Mouse (Mus musculus) urinary bladder, adult 2 months (tissue): ENCODE results near the gene Gm17622. TPM values are rescaled to one million over a fixed set of nuclear protein-coding genes. Genes with fewer than 3 reads are reported as not detected.

Experiments used
- DNase-seq: peaks from one replicate; pipeline ENCODE4 v3.0.0; 2022; ENCODE audit warnings: low spot score
- polyA plus RNA-seq: library from polyadenylated mRNA; depleted of rRNA; stranded (reverse); fragments of >200 nt; gene quantifications from 2 replicates; pipeline ENCODE4 v1.2.3, GENCODE M21; 2012; rRNA removed

Gm17622 gene
- polyA plus RNA-seq: not detected in 2 replicates

DNA sequence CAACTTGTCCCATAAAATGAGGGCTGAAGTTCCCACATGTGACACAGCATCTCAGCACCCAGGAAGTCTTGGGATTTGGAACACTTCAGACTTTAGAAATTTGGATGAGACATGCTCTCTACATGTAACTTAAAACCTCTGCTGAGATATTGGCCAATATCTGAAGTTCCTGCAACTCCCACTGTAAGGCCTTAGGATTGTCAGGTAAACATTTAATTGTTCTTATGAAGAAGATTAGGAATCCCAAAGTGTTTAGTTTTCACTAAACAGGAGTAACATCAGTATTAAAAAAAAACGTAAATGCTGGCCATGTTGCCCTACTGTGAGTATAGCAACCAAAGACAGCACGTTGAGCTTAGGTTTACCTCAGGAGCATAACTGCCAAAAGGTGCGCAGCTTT is at the start of gene Gm17622:
Gene Gm17622, plus strand, starts transcription at position 301 of the 400 bp plus-strand sequence.
- no peak for DNase-seq

DNA sequence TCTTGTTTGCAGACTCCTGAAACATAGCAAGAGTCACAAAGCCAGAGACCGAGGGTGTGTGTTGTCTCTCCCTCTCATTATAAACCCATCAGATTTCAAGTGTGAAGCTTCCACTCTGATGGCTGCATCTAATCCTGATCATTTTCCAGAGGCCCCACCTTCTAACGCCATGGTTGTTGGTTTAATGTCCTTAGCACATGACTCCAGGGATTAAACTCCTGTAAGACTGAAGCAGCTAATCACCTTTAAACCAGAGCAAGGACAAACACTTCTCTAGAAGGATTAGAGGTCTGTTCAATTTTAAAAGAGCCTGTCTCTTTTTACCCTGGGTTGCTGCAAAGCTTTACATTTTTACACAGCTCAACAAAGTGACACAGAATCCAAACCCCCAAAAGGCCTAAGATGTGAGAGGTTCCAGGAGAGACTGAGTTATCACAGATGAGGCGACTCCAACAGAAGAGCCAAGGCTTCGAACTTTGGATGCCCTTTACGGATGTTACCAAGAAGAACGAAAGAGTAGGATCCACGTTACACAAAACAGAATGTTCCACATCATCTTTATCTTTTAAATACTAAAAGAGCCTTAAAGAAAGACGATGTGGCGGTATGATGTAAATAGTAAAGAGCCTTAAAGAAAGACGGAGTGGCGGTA is 40.2 kb upstream of the Gm17622 start:
- DNase-seq: no peak

DNA sequence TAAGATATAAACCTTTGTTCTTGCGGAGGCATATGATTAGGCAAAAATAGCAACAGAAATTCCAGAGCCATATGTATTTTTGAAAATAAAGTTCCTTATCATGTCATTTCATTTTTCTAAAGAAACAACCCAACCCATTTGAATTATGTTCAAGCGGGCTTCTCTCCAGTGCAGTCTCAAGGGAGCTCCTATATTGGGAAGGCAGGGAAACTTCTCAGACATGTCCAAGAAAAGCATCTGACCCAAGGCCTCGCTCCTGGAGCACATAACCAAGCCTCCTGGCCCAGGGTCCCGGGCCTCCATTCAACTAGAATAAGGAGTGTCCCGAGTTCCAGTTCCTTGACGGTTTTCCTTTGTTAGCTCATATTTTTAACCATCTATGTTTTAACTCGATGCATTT is 39.7 kb upstream of the Gm17622 start:
- no peak for DNase-seq

DNA sequence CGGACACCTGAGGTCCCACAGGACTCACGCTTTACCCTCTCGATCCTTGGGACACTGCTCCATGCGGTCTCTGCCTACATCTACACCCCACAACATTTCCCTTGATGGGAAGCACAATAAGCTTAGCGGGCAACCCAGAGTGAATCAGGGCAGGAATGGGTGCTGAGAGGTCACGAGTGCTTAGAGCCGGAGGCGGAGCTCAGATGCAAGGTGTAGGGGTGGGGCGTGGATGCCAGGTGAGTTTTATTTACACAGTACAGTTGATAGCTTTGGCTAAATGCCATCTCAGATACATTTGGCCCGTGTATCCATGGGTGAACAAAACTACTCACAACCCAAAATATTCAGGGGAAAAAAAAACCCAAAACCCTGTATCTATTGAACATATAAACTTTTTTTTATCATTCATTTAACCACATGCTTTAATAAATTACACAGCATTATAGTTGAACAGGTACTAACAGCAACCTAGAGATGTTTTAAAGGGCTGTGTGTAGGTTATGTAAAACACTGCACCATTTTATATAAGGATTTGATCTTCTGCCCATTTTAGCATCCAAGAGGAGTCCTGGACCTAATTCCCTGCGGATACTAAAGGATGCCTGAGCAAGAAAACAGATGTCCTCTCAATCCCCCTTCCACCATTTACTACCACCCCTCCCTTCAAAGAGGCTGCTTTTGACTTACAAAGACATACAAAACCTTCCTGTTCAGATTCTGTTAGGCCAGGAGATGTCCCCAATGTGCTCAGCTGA is 39.0 kb upstream of the Gm17622 start:
- no peak for DNase-seq

DNA sequence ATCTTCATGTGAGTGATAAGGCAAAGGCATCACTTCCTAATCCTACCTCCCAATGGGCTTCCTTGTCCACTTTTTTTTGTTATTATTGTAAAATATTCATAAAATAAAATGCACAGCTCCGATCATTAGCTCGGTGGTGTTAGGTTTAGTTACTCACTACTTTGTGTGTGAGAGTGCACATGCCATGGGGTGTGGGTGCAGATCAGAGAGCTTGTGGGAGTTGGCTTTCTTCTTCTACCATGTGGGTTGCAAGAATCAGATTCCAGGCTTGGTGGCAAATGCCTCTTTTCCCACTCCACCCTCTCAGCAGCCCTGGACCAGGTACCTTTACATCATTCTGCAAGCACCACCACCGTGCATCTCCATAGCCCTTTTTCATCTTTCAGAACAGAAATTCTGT is 37.9 kb upstream of the Gm17622 start:
- no peak for DNase-seq

DNA sequence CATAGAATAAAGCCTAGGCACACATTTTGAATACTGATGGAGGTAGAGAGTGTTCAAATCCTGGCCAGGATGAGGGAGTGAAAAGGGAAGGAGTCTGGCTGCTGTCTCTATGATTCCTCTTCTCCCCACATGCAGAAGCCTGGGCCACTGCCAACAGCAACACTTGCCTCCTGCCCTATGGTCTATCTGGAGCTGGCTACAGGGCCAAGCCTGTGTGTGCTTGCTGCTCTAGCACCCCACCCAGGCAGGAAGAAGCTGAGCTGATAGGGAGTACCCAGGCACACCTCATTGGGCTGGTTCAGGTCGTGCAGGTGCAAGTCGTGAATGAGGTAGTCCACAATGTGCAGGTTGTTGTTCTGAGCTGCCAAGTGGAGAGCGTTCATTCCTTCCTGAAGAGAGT is 36.2 kb upstream of the Gm17622 start:
- DNase-seq: no peak

DNA sequence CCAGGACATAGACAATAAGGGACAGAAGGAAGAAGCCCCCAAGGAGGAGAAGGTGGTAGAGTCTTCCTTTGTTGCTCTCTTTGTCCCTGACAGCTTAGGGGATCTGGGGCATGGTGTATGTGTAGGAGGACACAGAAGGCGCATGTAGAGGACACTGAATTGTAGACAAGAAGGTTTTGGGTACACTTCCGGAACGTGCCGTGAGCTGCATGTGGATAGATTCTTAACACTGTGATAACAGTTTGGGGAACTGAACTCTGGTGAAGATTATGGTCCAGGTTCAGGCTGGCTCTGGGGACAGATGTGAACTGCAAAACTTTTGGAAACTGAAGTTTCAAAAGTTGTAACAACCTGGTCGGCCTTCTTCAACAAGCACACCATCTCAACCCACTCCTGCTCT is 33.0 kb upstream of the Gm17622 start:
- no peak for DNase-seq

DNA sequence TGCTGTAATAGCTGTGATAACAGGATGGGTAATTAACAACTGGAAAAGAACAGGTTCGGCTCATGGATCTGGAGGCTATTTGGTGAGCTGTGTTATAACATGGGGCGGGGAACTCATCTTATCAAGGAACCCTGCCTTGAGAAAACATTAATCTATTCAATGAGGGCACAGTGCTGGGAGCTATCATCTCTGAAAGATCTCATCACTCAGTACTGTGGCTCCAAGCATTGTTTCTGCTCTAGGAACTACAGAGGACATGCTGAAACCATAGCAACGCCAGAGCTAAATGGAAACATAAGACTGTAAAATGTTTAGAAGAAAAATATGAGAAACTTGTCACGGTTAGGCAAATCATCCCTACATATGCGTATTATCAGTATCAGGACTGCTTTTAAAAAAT is 32.5 kb upstream of the Gm17622 start:
- no peak for DNase-seq

DNA sequence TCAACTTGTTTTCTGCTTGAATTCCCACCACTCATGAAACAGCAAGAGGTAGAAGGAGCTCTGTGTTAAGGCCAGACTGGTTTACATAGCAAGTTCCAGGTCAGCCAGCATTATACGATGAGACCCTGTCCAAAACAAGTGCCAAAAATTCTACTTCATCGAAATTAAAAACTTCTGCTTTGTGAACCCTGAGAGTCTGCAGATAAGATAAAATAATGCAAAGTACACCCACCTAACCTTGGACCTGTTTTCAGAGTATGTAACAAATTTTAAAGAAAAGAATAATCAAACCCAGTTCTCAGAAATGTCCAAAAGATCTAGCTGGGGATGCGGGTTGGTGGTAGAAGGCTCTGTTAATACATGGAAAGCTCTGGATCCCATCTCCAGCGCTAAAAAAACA is 31.9 kb upstream of the Gm17622 start:
- DNase-seq: no peak

DNA sequence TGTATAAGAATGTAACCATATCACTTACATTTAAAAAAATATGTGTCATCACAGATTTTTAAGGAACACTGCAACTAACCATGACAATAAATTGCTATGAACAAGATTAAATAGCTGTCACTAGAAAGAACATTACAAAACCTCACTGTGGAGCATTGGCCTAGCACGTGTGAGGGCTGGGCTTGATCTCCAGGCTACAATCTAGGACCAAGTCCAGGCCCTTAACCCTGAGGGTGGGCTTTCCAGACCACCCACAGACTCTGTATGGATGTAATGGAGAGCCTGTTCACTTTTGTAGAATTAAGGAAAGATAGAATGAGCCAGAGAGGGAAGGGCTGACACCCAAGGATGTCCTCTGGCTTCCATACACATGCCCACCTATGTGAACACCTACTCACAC is 27.9 kb upstream of the Gm17622 start:
- no peak for DNase-seq

DNA sequence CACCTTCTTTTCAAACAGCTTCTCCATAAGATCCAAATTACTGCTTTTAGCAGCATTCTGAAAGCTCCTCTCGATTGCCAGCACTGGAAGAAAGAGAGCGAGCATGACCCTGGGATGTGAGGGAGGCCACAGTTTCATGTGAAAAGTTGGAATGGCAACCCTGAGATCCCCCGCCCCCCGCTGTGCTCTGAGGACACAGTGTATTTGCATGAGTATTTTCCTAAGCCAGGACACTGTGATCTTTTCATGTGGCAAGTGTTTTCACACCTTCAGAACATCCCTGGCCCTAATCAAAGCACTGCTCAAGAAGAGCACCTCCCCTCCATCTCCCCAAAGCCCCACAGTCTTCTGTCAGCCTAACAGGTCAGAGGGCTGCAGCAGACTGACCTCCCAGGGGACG is 25.2 kb upstream of the Gm17622 start:
- DNase-seq: no peak

DNA sequence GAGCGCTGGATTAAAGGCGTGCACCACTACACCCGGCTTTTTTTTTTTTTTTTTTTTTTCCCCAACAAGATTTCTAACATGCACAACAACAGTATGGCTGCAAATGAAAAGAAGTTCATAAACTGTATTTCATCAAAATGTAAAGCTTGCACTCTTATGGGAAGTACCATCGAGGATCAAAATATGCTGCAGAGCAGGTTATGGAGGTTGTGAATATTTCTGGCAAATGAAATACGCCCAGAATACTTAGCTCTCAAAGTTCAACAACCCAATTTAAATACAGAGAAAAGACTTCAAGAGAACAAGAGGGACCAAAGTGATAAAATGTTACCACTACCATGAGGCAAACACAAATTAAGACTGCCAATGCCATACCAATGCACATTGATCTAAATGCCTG is 21.9 kb upstream of the Gm17622 start:
- no peak for DNase-seq

DNA sequence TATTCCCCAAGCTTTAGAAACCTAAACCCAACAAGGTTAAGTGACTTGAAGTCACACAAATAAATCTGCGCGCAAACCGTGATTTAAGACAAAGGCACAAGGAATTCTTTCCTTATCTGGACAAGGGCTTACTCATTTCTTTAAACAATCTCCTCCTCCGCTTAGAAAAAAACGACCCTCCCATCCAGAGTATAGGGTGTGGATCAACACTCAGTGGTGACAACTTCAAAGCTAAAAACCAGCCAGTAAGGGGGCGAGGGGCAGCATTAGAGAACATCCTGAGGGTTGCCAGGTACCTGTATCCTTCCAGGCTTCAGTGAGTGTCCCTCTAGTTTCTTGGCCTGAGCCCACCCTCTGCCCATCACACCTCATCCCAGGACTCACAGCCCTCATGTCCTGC is 20.0 kb upstream of the Gm17622 start:
- DNase-seq: no peak

DNA sequence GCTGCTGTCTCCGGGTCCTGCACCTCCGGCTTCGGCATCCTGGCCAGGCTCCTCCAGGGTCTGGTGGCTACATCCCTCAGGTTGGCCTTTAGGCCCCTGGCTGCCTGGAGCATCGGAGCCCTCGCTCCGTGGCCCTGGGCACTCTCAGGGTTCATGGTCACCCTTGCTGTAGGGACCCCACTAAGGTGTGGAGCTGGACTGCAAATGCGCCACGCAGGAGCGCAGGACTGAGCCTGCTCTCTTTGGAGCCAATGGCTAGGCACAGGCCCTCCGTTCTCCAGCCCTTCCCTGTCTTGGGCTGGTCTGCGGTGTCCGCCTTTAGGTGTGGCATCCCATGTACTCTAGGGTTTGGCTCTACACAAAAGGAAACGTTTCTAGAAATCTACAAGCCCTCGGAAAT is 19.6 kb upstream of the Gm17622 start, which contains the start of gene Ankdd1b:
Gene Ankdd1b, minus strand, starts transcription at position 242 of the 400 bp plus-strand sequence.
- DNase-seq: no peak

DNA sequence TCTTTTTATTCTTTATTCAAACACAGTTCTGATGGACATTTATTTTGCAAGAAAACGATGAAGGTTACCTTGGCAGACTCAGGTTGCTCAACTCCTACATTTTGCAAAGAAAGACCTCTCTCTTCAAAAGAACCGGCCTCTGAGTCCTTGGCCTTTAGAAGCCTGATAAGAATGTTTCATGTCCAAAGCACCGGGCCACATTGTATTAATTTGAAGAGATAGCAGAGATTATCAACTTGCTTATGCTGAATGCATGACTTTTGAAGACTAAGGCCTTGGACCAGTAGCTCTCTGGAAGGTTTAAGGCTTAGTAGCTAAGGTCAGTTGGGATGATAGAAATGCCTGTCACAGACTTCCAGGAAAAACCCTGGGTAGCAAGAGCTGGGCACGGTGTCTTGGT is 13.3 kb upstream of the Gm17622 start:
- no peak for DNase-seq

DNA sequence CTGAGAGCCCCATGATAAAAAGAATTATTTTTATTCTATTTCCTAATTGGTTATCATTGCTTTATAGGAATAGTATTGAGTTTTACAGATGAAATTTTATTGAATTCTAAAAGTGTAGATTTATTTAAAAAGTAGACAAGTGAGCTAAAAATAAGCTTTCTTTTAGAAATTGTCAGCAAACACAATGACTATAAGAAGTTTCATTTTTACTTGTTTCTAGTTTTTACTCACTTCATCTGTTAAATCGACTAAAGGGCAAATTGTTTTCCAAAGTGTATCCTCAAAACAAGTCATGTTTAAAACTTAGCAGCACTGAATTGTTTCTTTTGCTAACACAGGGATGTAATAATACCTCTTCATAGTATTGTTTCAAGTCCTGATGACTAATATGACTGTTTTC is 11.5 kb upstream of the Gm17622 start:
- DNase-seq: no peak

DNA sequence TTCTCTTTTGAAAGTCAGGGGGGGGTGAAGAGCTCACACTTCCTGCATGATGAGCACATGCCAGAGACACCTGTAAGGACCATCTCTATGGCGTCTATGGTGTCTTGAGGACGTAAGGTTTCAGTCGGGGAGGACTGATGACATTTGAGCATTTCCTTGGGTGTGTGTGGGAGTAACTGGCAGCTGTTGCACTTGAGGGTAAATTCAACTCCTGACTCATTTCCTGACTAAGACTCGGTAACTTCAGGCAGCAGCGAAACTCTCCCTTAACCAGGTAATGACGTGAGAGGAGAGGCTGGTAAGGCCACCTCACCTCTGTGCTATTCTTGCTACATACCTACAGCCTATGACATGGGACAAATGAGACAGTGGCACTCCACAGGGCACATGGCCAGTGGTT is 3.3 kb upstream of the Gm17622 start:
- DNase-seq: no peak

DNA sequence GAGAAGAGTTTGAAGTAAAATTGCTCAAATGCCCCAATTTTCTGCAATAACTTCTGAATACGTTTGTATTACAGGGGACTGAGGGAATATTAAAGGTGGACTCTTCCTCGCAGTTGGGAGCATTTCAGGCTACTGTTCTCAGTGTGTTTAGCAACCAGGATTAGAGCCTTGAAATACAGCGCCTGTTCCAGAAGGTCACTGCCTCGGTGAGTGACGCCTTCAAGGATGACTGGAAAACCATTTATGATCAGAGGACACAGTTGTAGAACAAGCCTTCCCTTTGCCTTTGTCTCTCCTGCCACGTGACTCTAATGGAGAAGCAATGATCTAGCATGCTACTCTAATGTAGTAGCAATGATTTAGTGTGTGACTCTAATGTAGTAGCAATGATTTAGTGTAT is 2.6 kb upstream of the Gm17622 start:
- DNase-seq: no peak

DNA sequence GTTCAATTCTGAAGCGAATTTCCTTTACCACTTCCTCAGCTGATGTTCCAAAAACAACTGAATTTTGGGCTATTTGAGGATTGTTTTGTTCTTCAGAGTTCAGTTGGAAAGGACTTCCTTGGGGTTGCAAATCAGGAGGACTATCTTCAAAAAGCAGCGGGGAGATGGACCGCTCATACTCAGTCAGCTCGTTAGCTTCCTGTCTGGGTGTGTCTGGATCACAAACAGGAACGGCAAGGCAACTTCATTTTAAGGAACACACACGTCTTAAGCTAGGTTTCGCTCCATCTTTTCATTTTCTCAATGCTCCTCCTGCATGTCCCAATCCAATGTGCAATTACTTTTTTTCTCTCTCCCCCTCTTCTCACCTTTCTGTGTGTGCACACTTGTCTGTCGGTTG is 6.1 kb downstream of the Gm17622 start:
- no peak for DNase-seq

DNA sequence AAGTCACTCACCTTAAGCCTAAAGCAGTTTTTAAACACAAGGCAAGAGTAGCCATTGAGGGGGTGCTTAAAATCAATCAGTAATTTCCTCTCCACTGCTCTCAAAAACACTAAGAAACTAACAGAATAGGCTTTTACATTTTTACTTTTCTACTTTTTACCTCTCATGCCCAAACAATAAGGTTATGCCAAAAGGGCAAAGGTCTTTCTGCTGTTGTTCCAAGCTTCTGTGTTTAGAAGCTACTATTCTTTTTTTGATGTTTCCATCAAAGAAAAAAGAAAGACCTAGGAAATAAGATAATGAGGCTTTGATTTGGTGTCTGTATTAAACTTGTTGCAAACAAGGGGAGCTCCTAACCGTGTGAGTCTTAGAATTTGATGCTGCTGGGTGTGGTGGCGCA is 9.4 kb downstream of the Gm17622 start:
- DNase-seq: no peak

DNA sequence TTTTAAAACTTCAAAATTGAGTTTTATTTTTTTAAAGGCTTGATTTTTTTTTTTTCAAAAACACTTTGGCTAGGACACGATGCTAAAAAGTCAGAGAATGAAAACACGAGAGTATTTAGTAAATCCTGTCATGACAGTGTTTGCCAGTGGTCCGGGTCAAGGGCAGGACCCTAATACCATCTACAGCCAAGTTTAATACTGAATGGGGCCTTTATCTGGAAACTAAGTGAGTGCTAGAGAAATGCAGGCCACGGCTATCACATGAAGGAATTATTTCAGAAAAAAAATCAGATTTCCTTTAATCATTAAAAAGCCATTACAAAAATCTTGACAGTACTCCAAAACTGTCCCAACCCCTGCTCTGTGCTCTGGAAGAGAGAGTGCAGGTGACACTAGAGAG is 15.1 kb downstream of the Gm17622 start:
- no peak for DNase-seq

DNA sequence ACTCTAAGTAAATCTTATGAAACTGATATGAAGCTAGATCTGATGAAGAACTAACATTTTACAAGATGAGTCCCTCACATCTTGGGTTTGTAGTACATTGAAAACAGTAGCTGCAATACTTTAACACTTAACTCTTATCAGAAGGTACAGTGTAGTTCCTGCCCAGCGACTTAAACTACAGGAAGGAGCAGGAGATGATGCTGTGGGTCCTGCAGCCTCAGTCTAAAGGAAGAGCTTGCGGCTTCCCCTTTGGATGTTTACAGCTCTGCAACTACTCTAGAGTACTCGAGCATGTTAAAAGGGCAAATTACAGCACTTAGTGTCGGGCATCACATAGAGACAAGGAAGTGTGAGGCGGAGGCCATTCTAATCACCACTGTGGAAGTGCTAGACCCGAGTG is 15.8 kb downstream of the Gm17622 start:
- no peak for DNase-seq

DNA sequence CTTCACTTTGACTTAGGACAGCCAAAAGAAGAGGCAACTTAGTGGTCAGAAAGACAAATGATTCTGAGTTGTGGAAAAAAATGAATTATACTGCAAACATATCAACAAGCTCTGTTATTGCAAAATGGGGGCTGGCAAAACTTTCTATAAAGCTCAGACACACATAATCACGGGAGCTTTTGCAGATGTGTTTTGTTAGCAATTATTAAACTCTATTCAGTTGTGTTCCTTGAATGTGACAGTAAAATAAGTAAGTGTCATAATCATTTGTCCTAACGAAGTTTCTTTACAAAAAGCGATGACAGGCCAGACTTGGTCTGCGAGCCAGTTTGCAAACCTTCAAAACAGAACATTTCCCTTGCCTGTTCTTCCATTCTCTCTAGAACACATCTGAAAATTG is 17.0 kb downstream of the Gm17622 start:
- no peak for DNase-seq

DNA sequence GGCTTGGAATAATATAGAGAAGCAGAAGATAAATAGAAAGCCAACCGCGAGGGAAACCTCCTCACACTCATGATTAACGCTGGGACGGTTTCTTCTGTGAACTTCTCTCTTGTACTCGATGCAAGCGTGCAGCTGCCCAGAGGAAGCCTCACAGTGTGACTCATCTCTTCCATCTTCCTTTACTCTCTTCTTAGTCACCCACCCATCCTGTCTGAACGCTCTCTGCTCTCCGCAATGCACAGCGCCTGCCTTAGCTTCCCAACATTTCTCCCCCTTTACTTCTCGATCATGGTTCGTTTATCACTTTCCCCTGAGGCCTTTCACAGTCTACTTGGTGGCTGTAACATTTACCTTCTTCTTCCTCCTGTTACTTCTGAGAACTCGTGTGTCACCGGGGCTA is 20.1 kb downstream of the Gm17622 start:
- DNase-seq: no peak
